Mouse (Mus musculus) gastrocnemius, adult 18-20 months (tissue): ENCODE results near the gene Tmem175. TPM values are rescaled to one million over a fixed set of nuclear protein-coding genes. Genes with fewer than 3 reads are reported as not detected.
"Not testable (repeated sequence)": the region's sequence is repeated elsewhere in the genome, so short reads cannot be mapped to it uniquely, and the experiment has no call there.

Source experiments
- DNase-seq: peaks from one replicate; pipeline ENCODE4 v3.0.0; 2021; ENCODE audit warnings: low spot score
- long read RNA-seq, 2 experiments: library from polyadenylated mRNA; stranded (forward); transcript quantifications; one replicate each; pipeline ENCODE4 v2.0.0; 2021
- total RNA-seq, 2 experiments: library from RNA; stranded (reverse); gene quantifications; 2 replicates each; pipeline ENCODE4 v1.2.3; 2021

Gene Tmem175
- total RNA-seq = 10 to 100 TPM in 1 of 2 experiments, 1 to 10 TPM in 1; 7.6 to 10.7 TPM
- long read RNA-seq, experiment 1, transcript Tmem175-201 (11 exons, 3,956 nt) = major isoform, 7 of 17 reads
- long read RNA-seq, experiment 1, partial matches to known transcripts = 2 of 17 reads
- long read RNA-seq, experiment 1, other reads (novel, unspliced or antisense) = 5 of 17 reads
- long read RNA-seq, experiment 2, partial matches to known transcripts = 2 of 10 reads
- long read RNA-seq, experiment 2, other reads (novel, unspliced or antisense) = 1 of 10 reads

GRCm38 (mm10) chr5:108629634-108630483 lies at the start of gene Tmem175, which contains the start of gene Gak:
Gene Tmem175, plus strand, starts transcription at chr5:108629770.
Gene Gak, minus strand, starts transcription at chr5:108629755.
- DNase-seq = peak; percentile 90

- DNase-seq = no peak
These were observed 48.1 kb upstream of the Tmem175 start for GRCm38 (mm10) chr5:108581361-108581891.

- no peak for DNase-seq
These were observed 29.6 kb upstream of the Tmem175 start for GRCm38 (mm10) chr5:108599923-108600322.

- no peak for DNase-seq
These were observed 27.0 kb upstream of the Tmem175 start for GRCm38 (mm10) chr5:108602537-108602936.

GRCm38 (mm10) chr5:108610426-108610825 lies 19.1 kb upstream of the Tmem175 start:
- no peak for DNase-seq

GRCm38 (mm10) chr5:108621870-108622269 lies 7.7 kb upstream of the Tmem175 start:
- DNase-seq = no peak

GRCm38 (mm10) chr5:108626050-108626660 lies 3.4 kb upstream of the Tmem175 start:
- DNase-seq = no peak

- no peak for DNase-seq
These were observed 508 bp upstream of the Tmem175 start for GRCm38 (mm10) chr5:108628891-108629633.

- no peak for DNase-seq
These were observed 4.1 kb downstream of the Tmem175 start for GRCm38 (mm10) chr5:108633676-108634075.

GRCm38 (mm10) chr5:108634088-108634487 lies 4.5 kb downstream of the Tmem175 start:
- DNase-seq = not testable (repeated sequence)

GRCm38 (mm10) chr5:108636172-108636571 lies 6.6 kb downstream of the Tmem175 start:
- DNase-seq = no peak

- no peak for DNase-seq
These were observed 14.1 kb downstream of the Tmem175 start for GRCm38 (mm10) chr5:108643674-108644073.

- DNase-seq = no peak
These were observed 16.2 kb downstream of the Tmem175 start for GRCm38 (mm10) chr5:108645651-108646342.

GRCm38 (mm10) chr5:108646343-108646660 lies 16.7 kb downstream of the Tmem175 start:
- DNase-seq = no peak

GRCm38 (mm10) chr5:108647311-108647710 lies 17.7 kb downstream of the Tmem175 start:
- DNase-seq = no peak

GRCm38 (mm10) chr5:108647820-108648465 lies 18.4 kb downstream of the Tmem175 start:
- DNase-seq = no peak

- DNase-seq = no peak
These were observed 19.5 kb downstream of the Tmem175 start for GRCm38 (mm10) chr5:108648937-108649576.

GRCm38 (mm10) chr5:108650341-108650740 lies 20.8 kb downstream of the Tmem175 start:
- DNase-seq = no peak

GRCm38 (mm10) chr5:108651136-108651720 lies 21.7 kb downstream of the Tmem175 start:
- no peak for DNase-seq
